Mouse (Mus musculus): ENCODE data around the gene Secisbp2.

Secisbp2 gene

GRCm38 (mm10) chr13:51685290-51685966, 33.9 kb downstream of the Secisbp2 start:
- no peak for DNase-seq

DNA sequence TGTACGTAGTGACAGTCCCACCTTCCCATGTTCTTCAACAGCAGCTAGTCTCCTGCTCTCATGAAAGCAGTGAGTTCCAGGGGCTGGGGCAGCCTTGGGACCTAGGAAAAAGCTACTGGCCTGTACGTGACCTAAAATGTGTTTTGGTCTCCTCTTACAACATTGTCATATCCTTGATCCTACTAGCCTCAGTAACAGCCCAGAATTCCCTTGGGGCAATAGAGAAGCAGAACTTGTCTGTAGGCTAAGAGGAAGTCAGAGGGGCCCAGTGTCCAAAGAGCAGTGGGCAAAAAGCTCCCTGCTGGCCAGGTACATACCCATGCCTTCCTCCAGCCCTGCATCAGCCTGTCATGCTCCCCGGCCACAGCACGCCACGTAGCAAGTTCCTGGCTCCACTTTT, 35.5 kb downstream of the Secisbp2 start:
- no peak for DNase-seq

DNA sequence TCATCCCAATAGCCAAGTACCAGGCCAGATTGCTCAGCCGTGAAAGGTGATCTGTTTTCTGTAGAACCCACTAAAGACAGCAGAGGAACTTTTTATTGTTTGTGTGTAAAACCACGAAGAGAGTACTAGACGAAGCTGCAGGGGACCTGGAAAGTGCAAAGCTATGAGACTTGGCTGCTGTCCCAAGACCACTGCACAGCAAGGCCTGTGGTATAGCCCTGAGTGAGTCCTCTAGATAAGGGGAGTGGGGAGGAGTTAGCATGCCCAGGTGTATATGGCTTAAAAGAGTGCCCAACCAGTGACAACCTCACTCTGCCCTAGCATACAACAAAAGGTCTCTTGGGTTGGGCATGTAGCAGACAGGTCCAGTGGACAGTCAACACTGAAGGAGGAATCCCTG, 37.2 kb downstream of the Secisbp2 start:
- DNase-seq = no peak

DNA sequence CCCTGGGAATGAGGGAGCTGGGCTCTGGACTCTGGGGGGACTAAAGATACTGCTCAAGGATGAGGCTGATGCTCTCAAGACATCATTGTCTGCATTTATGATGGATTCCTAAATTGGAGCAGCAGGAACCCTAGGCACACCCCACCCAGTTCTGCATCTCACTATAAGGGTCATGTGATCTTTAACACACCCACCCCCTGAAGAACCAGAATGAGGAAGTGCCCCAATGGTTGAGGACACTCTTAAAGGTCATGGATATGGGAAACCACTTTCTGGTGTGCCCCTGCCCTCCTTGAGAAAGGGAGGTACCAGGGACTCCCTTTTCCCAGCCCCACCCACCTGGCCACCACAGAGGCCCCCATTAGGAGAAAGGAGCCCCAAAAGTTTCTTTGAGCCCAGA, 45.0 kb downstream of the Secisbp2 start:
- no peak for DNase-seq

- no peak for DNase-seq
Observed at GRCm38 (mm10) chr13:51697455-51697854, 46.0 kb downstream of the Secisbp2 start.

DNA sequence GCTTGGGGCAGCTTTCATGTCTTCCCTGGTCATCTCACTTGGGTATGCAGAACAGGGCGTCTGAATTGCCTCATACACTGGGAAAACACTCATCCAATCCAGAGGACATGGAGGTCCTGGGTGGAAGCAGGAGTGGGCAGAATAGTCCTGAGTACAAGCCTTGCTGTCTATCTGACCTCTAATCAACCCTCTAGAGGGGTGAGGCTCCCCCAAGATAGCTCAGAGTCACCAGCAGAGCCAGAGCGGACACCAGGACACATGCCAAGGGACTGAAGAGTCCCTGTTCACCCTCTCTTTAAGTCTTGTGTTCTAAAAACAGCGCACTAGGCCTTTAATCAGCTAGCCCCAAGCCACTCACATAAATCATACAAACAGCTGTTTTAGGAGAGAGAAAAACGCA, 46.4 kb downstream of the Secisbp2 start:
- no peak for DNase-seq

DNA sequence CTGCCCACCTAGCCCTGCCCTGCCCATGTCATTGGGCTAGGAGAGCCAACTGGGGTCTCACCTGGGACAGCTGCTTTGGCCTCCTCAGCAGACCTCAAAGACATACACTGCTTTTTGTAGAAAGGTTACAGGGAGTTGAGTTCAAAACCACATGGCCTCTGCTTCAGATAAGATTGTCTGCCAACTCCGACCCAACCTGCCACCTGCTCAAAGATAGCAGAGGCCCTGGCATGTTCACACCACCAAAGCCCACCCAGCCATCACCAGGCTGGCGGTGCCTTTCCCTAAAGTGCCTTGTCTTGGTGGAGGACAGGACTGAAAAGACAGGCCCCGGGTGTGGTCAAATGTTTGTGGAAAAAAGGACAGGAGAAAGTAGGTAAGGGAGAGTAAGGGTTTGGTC, 46.8 kb downstream of the Secisbp2 start:
- peak; percentile 47 for DNase-seq

DNA sequence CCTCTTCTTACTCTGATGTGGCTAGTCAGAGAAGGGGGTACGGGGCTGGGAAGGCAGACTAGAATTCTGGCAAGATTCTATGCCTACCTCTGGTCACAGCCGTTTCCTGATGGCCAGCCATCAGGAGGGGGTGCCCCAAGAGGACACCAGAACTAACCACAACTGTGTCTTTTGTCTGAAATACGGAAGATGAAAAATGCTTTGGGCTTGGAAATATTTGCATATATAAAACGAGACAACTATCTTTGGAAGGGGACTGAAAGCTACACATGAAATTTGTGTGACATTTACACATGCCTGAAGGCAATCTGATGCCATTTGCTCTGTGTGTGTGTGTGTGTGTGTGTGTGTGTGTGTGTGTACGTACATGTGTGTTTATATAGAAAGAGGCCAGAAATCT, 52.4 kb downstream of the Secisbp2 start:
- no peak for DNase-seq

DNA sequence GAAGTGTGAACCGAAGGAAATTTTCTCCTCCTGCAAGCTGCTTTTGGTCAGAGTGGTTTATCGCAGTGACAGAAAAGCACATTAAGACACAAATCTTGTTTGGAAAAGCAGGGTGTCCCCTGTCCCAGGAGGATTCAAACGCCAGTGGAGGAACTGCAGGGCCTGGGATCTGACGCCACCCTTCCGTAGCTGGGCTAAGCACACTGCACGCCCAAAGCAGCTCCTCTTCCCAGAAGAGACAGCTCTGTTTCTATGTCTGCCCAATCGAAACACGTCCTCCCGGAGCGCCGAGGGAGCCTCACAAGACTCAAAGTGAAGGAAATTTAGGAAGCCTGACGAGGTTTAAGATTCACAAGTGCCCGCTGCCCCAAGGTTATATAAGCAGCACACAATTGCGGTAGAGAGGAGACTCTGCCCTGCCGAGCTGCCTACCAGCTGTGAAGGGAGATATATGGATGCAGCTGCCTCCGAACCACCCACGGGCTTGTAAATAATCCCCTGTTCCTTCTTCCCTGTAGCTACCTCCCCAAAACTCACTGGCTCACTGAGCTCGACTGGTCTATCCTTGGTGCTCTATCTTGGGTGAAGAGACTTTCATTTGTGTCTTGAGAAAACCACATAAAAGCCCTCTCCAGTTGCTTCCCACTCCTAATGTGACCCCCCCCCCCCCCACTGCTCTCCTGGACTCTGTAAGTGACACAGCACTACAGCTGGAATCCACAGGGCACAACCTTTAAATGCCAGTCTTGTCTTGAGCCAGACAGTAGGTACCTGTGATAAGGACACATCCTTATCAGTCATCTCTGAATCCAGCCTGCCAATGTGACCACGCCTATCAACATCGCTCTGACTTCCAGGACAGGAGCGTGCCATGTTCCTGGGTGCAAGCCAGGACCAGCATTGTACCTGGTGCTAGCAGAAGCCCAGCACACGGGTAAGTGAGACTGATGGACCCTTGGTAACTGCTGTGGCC, 54.7 kb downstream of the Secisbp2 start:
- DNase-seq = no peak

DNA sequence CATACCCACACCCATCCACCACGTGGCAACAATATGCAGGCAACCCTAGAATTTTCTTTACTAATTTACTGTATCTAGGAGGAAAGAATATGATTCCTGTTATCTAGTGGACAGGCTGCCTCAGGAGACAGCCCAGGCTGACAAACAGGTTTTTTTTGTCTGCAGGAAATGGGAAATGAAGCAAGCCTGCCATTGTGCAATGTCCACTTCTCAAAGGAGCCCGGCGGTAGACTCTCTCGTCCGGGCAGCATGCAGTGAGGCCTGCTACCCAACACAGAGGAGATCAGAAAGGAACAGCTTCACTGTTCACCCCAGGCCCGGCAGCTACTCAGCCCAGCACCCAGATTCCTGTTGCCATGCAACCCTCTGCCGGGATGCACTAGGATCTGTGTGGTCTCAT, 59.2 kb downstream of the Secisbp2 start:
- no peak for DNase-seq

DNA sequence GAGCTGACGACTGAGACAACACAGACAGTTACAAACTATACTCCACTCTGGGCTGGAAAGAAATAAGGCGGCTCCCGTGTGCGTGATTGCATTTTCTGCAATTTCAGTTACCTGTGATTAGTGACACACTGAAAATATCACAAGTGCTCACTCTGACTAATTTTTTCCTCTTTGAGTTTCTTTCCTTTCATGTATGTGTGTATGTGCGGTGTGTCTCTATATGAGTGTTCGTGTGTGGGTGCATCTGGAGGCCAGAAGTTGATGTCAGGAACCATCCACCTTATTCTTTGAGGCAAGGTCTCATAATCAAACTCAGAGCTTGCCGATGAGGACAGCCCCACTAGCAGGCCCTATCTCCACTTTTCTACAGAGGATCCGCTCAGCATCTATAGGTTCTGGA, 60.5 kb downstream of the Secisbp2 start:
- no peak for DNase-seq

DNA sequence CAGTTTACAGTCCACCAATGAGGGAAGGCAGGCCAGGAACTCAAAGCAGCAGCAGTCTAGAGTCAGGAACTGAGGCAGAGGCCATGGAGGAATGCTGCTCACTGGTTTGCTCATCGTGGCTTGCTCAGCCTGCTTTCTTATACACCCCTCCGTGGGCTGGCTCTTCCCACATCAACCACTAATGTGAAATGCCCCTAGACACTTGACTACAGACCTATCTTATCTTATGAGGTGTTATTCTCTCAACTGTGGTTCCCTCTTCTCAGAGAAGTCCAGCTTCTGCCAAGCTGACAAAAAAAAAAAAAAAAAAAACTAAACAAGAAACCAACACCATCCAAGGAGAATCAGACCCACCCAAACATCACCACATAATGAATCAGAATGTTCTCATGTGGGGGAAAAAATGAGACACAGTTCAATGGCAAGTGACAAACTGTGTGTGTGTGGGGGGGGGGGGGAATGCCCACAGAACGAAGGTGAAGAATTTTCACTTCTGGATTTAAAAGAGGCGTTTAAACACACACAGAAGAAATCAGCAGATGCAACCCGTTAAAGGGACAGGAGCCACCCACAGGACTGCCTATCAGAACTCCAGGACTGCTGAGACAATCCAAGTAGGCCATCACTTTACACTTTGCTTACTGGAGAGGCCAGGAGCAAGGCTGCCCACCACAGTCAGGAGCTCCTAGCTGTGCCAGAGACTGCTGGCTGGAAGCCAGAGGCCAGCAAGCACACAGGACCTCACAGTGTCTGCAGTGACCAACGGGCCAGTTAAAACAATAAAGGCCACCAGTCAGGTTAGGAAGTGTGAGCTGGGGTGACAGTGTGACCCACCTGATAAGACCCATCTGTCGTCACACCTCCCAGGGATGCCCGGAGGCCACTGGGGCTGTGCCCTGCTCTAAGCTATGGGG, 65.1 kb downstream of the Secisbp2 start:
- DNase-seq = no peak

- DNase-seq = no peak
Observed at GRCm38 (mm10) chr13:51719256-51719655, 67.8 kb downstream of the Secisbp2 start.

- DNase-seq = no peak
Observed at GRCm38 (mm10) chr13:51720556-51720955, 69.1 kb downstream of the Secisbp2 start.

DNA sequence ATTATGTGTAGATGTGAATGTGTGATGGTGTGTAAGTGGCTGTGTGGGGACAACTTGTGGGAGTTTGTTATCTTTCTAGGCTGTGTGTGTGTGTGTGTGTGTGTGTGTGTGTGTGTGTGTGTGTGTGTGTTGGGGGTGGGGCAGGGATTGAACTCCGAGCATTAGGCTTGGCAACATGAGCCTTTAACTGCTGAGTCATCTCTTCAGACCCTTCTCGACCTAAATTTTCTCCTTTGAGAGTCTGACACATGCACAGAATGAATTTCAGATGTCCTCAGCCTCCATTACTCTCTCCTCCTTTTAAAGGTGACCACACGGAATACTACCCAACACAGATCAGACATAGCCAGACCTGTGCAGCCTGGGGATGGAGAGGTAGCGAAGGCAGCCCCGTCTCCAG, 71.6 kb downstream of the Secisbp2 start:
- no peak for DNase-seq

GRCm38 (mm10) chr13:51724566-51724965, 73.1 kb downstream of the Secisbp2 start:
- DNase-seq = no peak

DNA sequence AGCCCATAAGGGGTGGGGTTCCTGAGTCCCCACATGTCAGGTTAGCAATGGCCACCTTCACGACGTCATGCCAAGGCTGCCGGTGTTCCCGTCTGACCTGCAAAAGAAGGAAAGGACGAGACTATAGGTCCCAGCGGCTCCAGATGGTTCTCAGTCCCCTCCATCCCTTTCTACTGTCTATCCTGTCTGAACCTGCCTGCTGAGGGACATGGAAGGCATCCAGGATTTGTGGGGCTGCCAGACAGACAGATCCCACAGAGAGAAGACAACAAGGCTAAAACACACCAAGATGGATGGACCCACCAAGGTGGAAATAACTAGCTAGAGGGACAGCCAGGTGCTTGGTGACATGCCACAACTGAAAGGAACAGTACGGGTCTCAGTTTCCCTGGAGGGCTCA, 73.9 kb downstream of the Secisbp2 start:
- DNase-seq = no peak

DNA sequence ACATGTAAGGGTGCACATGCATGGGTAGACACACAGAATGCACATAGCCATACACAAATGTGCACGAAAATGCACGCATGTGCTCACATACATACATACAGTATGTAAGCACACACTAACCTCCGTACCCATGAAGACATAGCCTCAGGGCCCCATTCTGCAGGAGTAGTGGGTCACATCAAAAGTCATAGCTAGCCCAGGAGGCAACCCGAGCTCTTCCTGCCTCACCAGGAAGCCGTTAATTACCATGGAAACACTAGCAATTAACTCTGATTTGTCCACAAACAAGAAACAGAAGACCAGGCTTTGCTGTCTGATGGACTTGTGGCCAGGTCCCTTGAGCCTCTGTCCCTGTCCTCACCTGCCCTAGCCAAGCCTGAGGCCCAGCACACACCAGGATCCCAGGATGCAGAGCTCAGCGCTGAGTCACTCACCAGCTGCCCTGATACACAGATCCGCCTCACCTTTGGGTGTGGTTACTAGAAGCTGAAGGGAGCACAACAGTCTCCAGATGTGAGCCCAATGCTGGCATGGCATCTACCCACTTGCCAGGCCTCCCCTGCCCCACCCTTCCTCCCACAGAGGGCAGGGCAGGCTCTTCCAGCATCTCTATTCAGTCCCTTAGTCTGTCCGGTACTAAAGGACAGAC, 74.6 kb downstream of the Secisbp2 start:
- DNase-seq = peak; percentile 44

- DNase-seq = no peak
Observed at GRCm38 (mm10) chr13:51727364-51727763, 75.9 kb downstream of the Secisbp2 start.

GRCm38 (mm10) chr13:51729887-51730361, 78.4 kb downstream of the Secisbp2 start:
- no peak for DNase-seq

GRCm38 (mm10) chr13:51731474-51731873, 80.0 kb downstream of the Secisbp2 start:
- no peak for DNase-seq

GRCm38 (mm10) chr13:51732097-51732664, 80.7 kb downstream of the Secisbp2 start:
- no peak for DNase-seq
